Mouse (Mus musculus) neural tube, embryonic 13.5 days (tissue): ENCODE data around the gene Msi1. TPM values are rescaled to one million over a fixed set of nuclear protein-coding genes. Genes with fewer than 3 reads are reported as not detected.
A peak's percentile ranks its signal among the peaks of the same experiment; 100 is the strongest.

Experiments used
- ATAC-seq: fragments of 200-750 bp; cut with Nextera tagmentation; 2 replicates; pipeline ENCODE4 v1.8.0; 2017; ENCODE audit warnings: low read depth, mild to moderate bottlenecking, moderate TSS enrichment, moderate library complexity
- H3K27ac ChIP-seq: fragments of 300-500 bp; sonication (generic); replicated peaks from 2 replicates; pipeline ENCODE4 v1.5.1; 2015; ENCODE audit warnings: moderate library complexity, mild to moderate bottlenecking, inconsistent platforms
- H3K27me3 ChIP-seq: fragments of 300-500 bp; sonication (generic); 2 replicates; pipeline ENCODE4 v1.6.1; 2015; ENCODE audit warnings: mild to moderate bottlenecking, inconsistent platforms
- H3K36me3 ChIP-seq: fragments of 300-500 bp; sonication (generic); 2 replicates; pipeline ENCODE4 v1.6.1; 2015; ENCODE audit warnings: mild to moderate bottlenecking, inconsistent platforms
- H3K4me1 ChIP-seq: fragments of 300-500 bp; sonication (generic); replicated peaks from 2 replicates; pipeline ENCODE4 v1.6.1; 2015; ENCODE audit warnings: inconsistent platforms
- H3K4me2 ChIP-seq: fragments of 300-500 bp; sonication (generic); 2 replicates; pipeline ENCODE4 v1.6.1; 2015; ENCODE audit warnings: inconsistent platforms, mild to moderate bottlenecking, moderate library complexity
- H3K4me3 ChIP-seq: fragments of 300-500 bp; sonication (generic); 2 replicates; pipeline ENCODE4 v1.5.1; 2015; ENCODE audit warnings: mild to moderate bottlenecking, inconsistent platforms
- H3K9ac ChIP-seq: fragments of 300-500 bp; sonication (generic); 2 replicates; pipeline ENCODE4 v1.6.1; 2015; ENCODE audit warnings: moderate library complexity, mild to moderate bottlenecking, inconsistent platforms
- H3K9me3 ChIP-seq: fragments of 300-500 bp; sonication (generic); 2 replicates; pipeline ENCODE4 v1.6.1; 2016; ENCODE audit warnings: inconsistent platforms
- WGBS: fragments of 180-500 bp; shearing (Covaris S2); methylation state at CpG from one replicate; pipeline ENCODE4 v1.1.7; 2015; 5-methylcytosine and 5-hydroxymethylcytosine counted together
- polyA plus RNA-seq: library from polyadenylated mRNA; unstranded; fragments of >200 nt; fragmentation: Nextera tagmentation; extraction: Ambion mirVana; gene quantifications from 2 replicates; pipeline ENCODE4 v1.2.1, GENCODE M21; 2015

Gene Msi1
- polyA plus RNA-seq, 1 experiment from 2014 or later: 66.5 TPM

GRCm38 (mm10) chr5:115408110-115408509 is 21.3 kb upstream of the Msi1 start:
- no peaks in the 10 kb centered on the region for H3K9me3 ChIP-seq
- H3K36me3 ChIP-seq: no peaks in the 10 kb centered on the region
- H3K4me3 ChIP-seq: no peak overlapping the region
- no peak overlapping the region for H3K9ac ChIP-seq
- 28% methylated on average over 9 of the region's 9 CpGs for WGBS
- H3K4me1 ChIP-seq: peaks cover 30% of the 10 kb centered on the region
- no peak overlapping the region for H3K27ac ChIP-seq
- no peaks in the 10 kb centered on the region for H3K27me3 ChIP-seq
- peak overlapping the region; percentile 32 for H3K4me2 ChIP-seq
- no peak for ATAC-seq

GRCm38 (mm10) chr5:115415111-115416085 is 14.0 kb upstream of the Msi1 start:
- Histone ChIP-seq H3K27ac (peak overlapping the region; percentile 67), H3K27me3 (no peaks in the 10 kb centered on the region), H3K9me3 (peaks cover 2% of the 10 kb centered on the region; the same call in 1 of the 2 replicates), H3K36me3 (no peaks in the 10 kb centered on the region), H3K4me2 (peak overlapping the region; percentile 44), H3K4me3 (peak overlapping the region; percentile 15; the same call in 1 of the 2 replicates), H3K4me1 (peaks cover 12% of the 10 kb centered on the region), H3K9ac (peak overlapping the region; percentile 34; the same call in 1 of the 2 replicates)
- 59% methylated on average over 24 of the region's 24 CpGs for WGBS
- no peak for ATAC-seq

- H3K4me1 ChIP-seq: peaks cover 55% of the 10 kb centered on the region
- H3K9me3 ChIP-seq: no peaks in the 10 kb centered on the region
- H3K9ac ChIP-seq: peak overlapping the region; percentile 100
- peaks cover 11% of the 10 kb centered on the region; the same call in 1 of the 2 replicates for H3K36me3 ChIP-seq
- H3K27ac ChIP-seq: peak overlapping the region; percentile 100
- peak overlapping the region; percentile 93 for H3K4me2 ChIP-seq
- peak overlapping the region; percentile 97 for H3K4me3 ChIP-seq
- WGBS: 1% methylated on average over 20 of the region's 20 CpGs
- ATAC-seq: no peak
- no peaks in the 10 kb centered on the region for H3K27me3 ChIP-seq
Observed at GRCm38 (mm10) chr5:115428831-115429358, 504 bp upstream of the Msi1 start.

DNA sequence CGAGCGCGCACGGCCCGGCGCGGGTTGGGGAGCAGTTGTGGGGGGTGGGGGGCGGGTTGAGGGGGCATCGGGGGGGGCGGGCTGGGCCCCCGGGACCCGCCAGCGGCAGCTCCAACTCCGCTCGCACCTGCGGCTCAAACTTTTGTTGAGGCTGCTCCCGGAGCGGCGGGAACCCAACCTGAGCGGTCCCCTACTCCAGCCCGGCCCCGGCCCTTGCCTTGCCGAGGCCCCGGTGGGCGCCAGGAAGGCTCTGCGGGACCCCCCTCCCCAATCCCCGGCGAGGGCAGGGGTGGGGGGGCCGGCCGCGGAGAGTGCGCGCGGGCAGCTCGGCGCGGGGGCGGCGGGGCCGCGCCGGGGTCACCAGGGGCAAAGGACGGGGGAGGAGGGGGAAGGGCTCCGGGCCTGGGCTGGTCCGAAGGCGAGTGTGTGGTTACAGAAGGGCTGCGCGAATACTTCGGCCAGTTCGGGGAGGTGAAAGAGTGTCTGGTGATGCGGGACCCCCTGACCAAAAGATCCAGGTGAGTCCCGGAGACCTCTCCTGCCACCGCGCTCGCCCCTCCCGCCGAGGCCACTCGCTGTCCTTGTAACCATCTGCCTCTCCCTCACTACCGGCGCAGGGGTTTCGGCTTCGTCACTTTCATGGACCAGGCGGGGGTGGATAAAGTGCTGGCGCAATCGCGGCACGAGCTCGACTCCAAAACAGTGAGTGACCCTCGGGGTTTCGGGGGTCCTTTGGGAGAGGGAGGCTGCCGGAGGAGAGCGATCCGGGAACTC is 975 bp downstream of the Msi1 start:
- Histone ChIP-seq H3K36me3 (peaks cover 25% of the 10 kb centered on the region; the same call in 1 of the 2 replicates), H3K9me3 (no peaks in the 10 kb centered on the region), H3K27me3 (no peaks in the 10 kb centered on the region), H3K27ac (peak overlapping the region; percentile 100), H3K4me2 (peak overlapping the region; percentile 93), H3K4me1 (peaks cover 70% of the 10 kb centered on the region), H3K9ac (peak overlapping the region; percentile 100), H3K4me3 (peak overlapping the region; percentile 97)
- under 1% methylated on average over 43 of the region's 73 CpGs for WGBS
- peak; percentile 10; the same call in 1 of the 2 replicates for ATAC-seq

DNA sequence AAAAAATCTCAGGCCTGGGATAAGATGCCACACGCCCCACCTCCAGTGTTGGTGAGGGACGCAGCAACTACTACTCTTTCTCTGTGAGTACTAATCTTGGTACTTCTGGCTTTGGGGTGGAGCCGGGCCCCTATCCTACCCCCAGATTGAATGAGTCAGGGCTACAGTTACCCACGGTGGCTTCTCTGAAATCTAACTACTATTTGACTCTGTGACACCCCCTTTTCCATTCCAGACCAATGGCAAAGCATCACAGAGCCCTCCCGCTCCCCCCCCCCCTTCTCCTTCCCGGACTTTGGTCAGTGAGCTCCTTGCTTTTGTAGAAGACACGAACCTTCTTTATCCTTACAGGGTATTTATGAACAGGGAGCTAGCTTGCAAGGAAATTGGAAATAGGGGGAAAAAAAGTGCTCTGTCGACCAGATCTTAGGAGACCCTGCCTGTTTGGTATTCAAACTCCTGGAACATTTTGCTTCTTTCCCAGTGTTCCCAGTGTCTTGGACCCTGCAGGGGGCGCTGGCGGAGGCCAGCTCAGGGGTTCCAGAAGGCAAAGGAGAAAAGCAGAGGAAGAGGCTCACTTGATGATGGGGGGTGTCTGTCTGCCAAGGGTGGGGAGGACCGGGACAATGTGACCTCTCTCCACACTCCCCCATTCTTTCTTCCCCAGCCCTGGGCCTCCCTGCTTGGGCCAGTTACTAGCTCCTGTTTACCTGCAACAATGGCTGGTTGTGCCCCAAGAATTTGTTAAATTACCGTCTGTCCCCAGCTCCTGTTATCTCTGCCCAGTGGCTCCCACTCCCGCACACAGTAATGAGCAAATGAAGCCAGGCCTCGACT is 1.9 kb downstream of the Msi1 start:
- peak overlapping the region; percentile 93 for H3K4me2 ChIP-seq
- H3K4me3 ChIP-seq: peak overlapping the region; percentile 97
- no peaks in the 10 kb centered on the region for H3K27me3 ChIP-seq
- WGBS: 1% methylated on average over 14 of the region's 14 CpGs
- H3K27ac ChIP-seq: peak overlapping the region; percentile 100
- H3K9me3 ChIP-seq: no peaks in the 10 kb centered on the region
- no peak for ATAC-seq
- peaks cover 79% of the 10 kb centered on the region for H3K4me1 ChIP-seq
- peaks cover 26% of the 10 kb centered on the region; the same call in 1 of the 2 replicates for H3K36me3 ChIP-seq
- H3K9ac ChIP-seq: peak overlapping the region; percentile 100

DNA sequence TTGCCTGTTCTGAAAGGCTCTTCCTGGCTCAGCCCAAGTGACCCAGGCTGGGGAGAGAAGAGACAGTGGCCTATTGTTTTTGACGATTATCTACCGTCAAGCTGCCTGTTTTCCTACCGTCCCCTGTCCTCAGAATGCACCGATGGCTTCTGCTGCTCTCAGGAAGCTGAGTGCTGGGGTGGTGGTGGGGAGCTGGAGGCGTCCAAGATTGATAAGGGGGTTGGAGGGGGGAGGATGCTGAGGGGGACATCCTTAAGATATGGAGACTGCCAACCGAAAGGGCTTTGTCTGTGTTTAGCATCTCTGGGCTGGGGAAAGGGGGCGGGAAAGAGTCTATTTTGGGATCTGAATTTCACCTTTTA is 2.5 kb downstream of the Msi1 start:
- WGBS: 12% methylated on average over 7 of the region's 7 CpGs

DNA sequence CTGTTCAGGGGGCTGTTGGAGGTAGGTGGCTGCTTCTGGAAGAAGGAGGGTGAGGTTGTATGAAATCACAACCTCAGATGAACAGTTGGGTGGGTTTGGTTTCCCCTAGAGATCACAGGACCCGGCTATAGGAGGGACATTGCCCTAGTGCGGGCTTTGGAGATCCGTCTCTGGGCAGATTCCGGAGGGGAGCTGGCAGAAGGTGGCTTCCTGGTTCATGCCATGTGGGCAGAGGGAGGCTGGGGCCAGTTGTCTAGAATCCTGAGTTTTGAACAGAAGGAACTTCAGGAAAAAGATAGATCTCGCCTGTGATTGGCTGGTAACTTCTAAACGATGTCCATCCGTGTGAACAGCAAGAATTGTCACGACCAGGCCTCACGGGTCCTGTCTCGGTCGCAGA is 3.0 kb downstream of the Msi1 start:
- H3K4me3 ChIP-seq: peak overlapping the region; percentile 97
- peaks cover 27% of the 10 kb centered on the region for H3K36me3 ChIP-seq
- H3K9me3 ChIP-seq: no peaks in the 10 kb centered on the region
- peaks cover 87% of the 10 kb centered on the region for H3K4me1 ChIP-seq
- no peaks in the 10 kb centered on the region for H3K27me3 ChIP-seq
- no peak for ATAC-seq
- H3K9ac ChIP-seq: peak overlapping the region; percentile 100
- H3K4me2 ChIP-seq: peak overlapping the region; percentile 93
- WGBS: 40% methylated on average over 11 of the region's 11 CpGs
- H3K27ac ChIP-seq: peak overlapping the region; percentile 100

More for the DNA sequence above, 2.5 kb downstream of the Msi1 start:
- peak overlapping the region; percentile 93 for H3K4me2 ChIP-seq
- H3K9ac ChIP-seq: peak overlapping the region; percentile 100
- H3K27ac ChIP-seq: peak overlapping the region; percentile 100
- no peak for ATAC-seq
- H3K27me3 ChIP-seq: no peaks in the 10 kb centered on the region
- H3K36me3 ChIP-seq: peaks cover 26% of the 10 kb centered on the region; the same call in 1 of the 2 replicates
- H3K4me3 ChIP-seq: peak overlapping the region; percentile 97
- peaks cover 85% of the 10 kb centered on the region for H3K4me1 ChIP-seq
- H3K9me3 ChIP-seq: no peaks in the 10 kb centered on the region

DNA sequence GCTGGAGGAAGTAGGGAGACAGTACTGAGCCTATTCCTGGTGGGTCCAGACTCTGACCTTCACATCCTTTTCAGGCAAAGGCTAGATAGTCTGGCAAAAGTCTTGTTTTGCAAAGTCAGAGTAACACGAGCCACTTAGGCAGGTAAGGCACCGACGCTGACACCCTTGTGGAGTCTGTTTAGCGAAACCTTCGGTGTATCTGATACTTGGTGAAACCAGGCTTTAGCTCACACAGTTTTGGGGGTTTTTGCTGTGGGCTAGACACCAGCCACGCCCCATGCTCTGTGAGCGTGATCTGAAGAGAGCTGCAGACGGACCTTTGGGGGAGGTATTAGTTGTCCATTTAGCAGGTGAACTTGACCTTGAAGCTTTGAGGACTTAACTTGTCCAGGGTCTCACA is 3.8 kb downstream of the Msi1 start:
- peaks cover 87% of the 10 kb centered on the region for H3K4me1 ChIP-seq
- peaks cover 29% of the 10 kb centered on the region for H3K36me3 ChIP-seq
- peak overlapping the region; percentile 100 for H3K27ac ChIP-seq
- no peaks in the 10 kb centered on the region for H3K27me3 ChIP-seq
- peak overlapping the region; percentile 97 for H3K4me3 ChIP-seq
- peak overlapping the region; percentile 93 for H3K4me2 ChIP-seq
- H3K9ac ChIP-seq: peak overlapping the region; percentile 100
- WGBS: 78% methylated on average over 8 of the region's 8 CpGs
- H3K9me3 ChIP-seq: no peaks in the 10 kb centered on the region
- ATAC-seq: no peak

GRCm38 (mm10) chr5:115434280-115434852 is 5.0 kb downstream of the Msi1 start:
- peak overlapping the region; percentile 93 for H3K4me2 ChIP-seq
- ATAC-seq: no peak
- H3K4me1 ChIP-seq: peaks cover 89% of the 10 kb centered on the region
- H3K9me3 ChIP-seq: no peaks in the 10 kb centered on the region
- H3K27me3 ChIP-seq: no peaks in the 10 kb centered on the region
- H3K9ac ChIP-seq: peak overlapping the region; percentile 100
- peak overlapping the region; percentile 100 for H3K27ac ChIP-seq
- 18% methylated on average over 11 of the region's 11 CpGs for WGBS
- peaks cover 38% of the 10 kb centered on the region for H3K36me3 ChIP-seq
- peak overlapping the region; percentile 97 for H3K4me3 ChIP-seq

- Histone ChIP-seq H3K9me3 (no peaks in the 10 kb centered on the region), H3K9ac (peak overlapping the region; percentile 100), H3K4me1 (peaks cover 96% of the 10 kb centered on the region), H3K4me2 (peak overlapping the region; percentile 93), H3K27ac (peak overlapping the region; percentile 100), H3K36me3 (peaks cover 45% of the 10 kb centered on the region), H3K4me3 (peak overlapping the region; percentile 97), H3K27me3 (no peaks in the 10 kb centered on the region)
- ATAC-seq: no peak
- WGBS: 14% methylated on average over 15 of the region's 15 CpGs
Observed at GRCm38 (mm10) chr5:115434853-115435754, 5.7 kb downstream of the Msi1 start.
